Mouse (Mus musculus) heart, adult 2 months (tissue): Measurements from ENCODE around the gene Olfr1431.

ENCODE experiments used
- CTCF ChIP-seq: fragments of 200-600 bp; IDR thresholded peaks from 2 replicates; pipeline ENCODE4 v1.8.1; 2022; ENCODE audit warnings: antibody characterized with exemption, mild to moderate bottlenecking, moderate library complexity
- EP300 ChIP-seq: fragments of 200-500 bp; IDR thresholded peaks from 2 replicates; pipeline ENCODE4 v1.6.1; 2011; ENCODE audit warnings: low read depth, low read length, control low read depth; ENCODE audit not compliant: insufficient read depth

- TF ChIP-seq CTCF (no peak), EP300 (no peak)
These were observed 60.3 kb downstream of the Olfr1431 start, which contains the start of gene Olfr235 for GRCm38 (mm10) chr19:12260732-12261131.
